ENCODE assay signal across 24 mouse cellular contexts in genomic region chr2:143677869-143678268, GRCm38 (mm10).
"Had no signal": no experiment of that assay in that cellular context is flagged by ENCODE, and none has a peak within 500 bp of the region (broad histone marks: within the 10 kb centered on the region; RNA-seq: fewer than 3 reads in every experiment).

No protein-coding gene starts in this region.

- DNase-seq: gastrocnemius, adult 2 months; gastrocnemius, postnatal 10 days; gastrocnemius, postnatal 25 days; heart, adult 18-20 months; heart, postnatal 10 days; heart, postnatal 4 days; kidney, adult 18-20 months; kidney, adult 8-10 months; kidney, postnatal 14 days; kidney, postnatal 36 days; layer of hippocampus, adult 9-11 months; layer of hippocampus, postnatal 36 days; left cerebral cortex, postnatal 4 days had no signal

- H3K4me1 ChIP-seq: heart, embryonic 10.5 days; heart, embryonic 12.5 days; hindbrain, embryonic 12.5 days; intestine, embryonic 15.5 days; liver, embryonic 12.5 days had no signal

- H3K4me3 ChIP-seq: gastrocnemius, adult 2 months; heart, embryonic 10.5 days; heart, embryonic 12.5 days; hindbrain, embryonic 10.5 days; hindbrain, embryonic 12.5 days; intestine, embryonic 15.5 days; limb, embryonic 13.5 days; limb, embryonic 15.5 days; liver, embryonic 12.5 days had no signal

- H3K27ac ChIP-seq: gastrocnemius, adult 2 months; heart, embryonic 10.5 days; hindbrain, embryonic 10.5 days; hindbrain, embryonic 14.5 days; intestine, embryonic 15.5 days; kidney, postnatal 0 days; limb, embryonic 13.5 days; limb, embryonic 15.5 days; liver, embryonic 12.5 days; liver, embryonic 14.5 days had no signal
